Mouse (Mus musculus): ENCODE measurements around the gene Polr3h. TPM values are rescaled to one million over a fixed set of nuclear protein-coding genes. Genes with fewer than 3 reads are reported as not detected.

Polr3h gene
- total RNA-seq, 1 experiment: 83.7 TPM

DNA sequence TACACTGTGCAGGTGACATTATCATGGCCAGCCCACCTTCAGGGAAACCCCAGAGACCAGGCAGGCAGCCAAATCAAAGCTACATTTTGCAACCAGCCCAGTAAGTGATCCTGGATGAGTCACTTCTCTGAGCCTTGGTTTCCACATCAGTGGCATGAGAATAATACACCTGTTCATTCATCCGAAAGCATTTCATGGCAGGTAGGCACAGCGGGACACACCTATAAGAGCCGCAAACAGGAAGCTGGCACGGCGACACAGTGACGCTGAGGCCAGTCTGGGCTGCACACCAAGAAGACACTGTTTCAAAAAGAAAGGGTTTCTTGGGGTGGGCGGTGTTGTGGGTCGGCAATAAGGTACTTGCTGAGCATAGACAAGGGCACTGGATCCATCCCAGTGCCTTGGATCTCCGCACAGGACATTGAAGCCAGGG is 28.1 kb upstream of the Polr3h start:
- TF ChIP-seq ZC3H11A (IDR thresholded peaks at IDR 0.05; ENCODE audit: borderline replicate concordance, low read depth, low read length) (no peak), ZNF384 (IDR thresholded peaks at IDR 0.05; ENCODE audit: low read depth, low read length) (no peak), HCFC1 (IDR thresholded peaks at IDR 0.05; ENCODE audit: borderline replicate concordance, insufficient read depth, low read length) (no peak), CHD2 (IDR thresholded peaks at IDR 0.05; ENCODE audit: low read depth, low read length) (no peak)
- Histone ChIP-seq H3K36me3 (ENCODE audit: control insufficient read depth, insufficient read depth, low read length, poor library complexity, severe bottlenecking) (peaks cover 80% of the 10 kb centered on the region), H3K27ac (ENCODE audit: insufficient read depth, low read depth, low read length, poor library complexity, severe bottlenecking) (no peak overlapping the region), H3K4me1 (ENCODE audit: control insufficient read depth in 2 of 2, insufficient read depth in 2 of 2, low read length in 2 of 2, poor library complexity in 1 of 2) (peaks cover 2 to 15% of the 10 kb centered on the region in 2 experiments; a peak in 2 of 4 replicates), H3K4me3 (ENCODE audit: insufficient read depth in 1 of 2, low read depth in 1 of 2, low read length in 2 of 2, poor library complexity in 1 of 2, severe bottlenecking in 1 of 2) (no peak overlapping the region), H3K9me3 (ENCODE audit: control insufficient read depth, insufficient read depth, low read depth, low read length) (no peaks in the 10 kb centered on the region), H3K9ac (ENCODE audit: insufficient read depth, low read depth, low read length, poor library complexity, severe bottlenecking) (no peak overlapping the region)
- DNase-seq (ENCODE audit: low read depth, low spot score): no peak
- in situ Hi-C loops (cut with MboI; ENCODE audit: low sequenced_read_pairs in 2 of 2, unreplicated experiment in 2 of 2): loop anchor here in 1 of 2 experiments (5.0 kb wide), 1 partner anchor 33 kb away; the partner anchor contains the start of gene Xrcc6

DNA sequence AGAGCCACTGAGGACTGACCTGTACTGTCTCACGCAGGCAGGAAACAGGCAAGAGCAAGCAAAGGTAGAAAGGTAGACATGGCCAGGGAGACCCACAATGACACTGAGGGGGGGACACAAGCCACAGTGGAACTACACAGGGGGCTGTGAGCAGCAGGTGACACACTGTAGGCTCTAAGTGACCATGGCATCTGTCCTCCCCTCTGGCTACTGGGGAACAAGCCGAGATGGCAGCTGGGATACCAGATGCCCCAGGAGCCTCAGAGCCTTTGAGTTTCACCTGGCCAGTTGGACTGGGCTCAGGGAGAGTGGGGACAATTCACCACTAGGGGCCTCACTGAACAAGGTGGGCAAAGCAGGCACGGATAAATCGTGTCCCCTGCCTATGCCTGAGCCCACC is 26.3 kb upstream of the Polr3h start:
- TF ChIP-seq CHD2 (IDR thresholded peaks at IDR 0.05; ENCODE audit: low read depth, low read length): no peak
- TF ChIP-seq ZC3H11A (IDR thresholded peaks at IDR 0.05; ENCODE audit: borderline replicate concordance, low read depth, low read length): no peak
- TF ChIP-seq MAFK (IDR thresholded peaks at IDR 0.05; ENCODE audit: insufficient read depth, low read depth, low read length): no peak
- no peak for TF ChIP-seq ZNF384 (IDR thresholded peaks at IDR 0.05; ENCODE audit: low read depth, low read length)
- no peak for TF ChIP-seq HCFC1 (IDR thresholded peaks at IDR 0.05; ENCODE audit: borderline replicate concordance, insufficient read depth, low read length)
- H3K9ac ChIP-seq (ENCODE audit: insufficient read depth, low read depth, low read length, poor library complexity, severe bottlenecking): no peak overlapping the region

GRCm38 (mm10) chr15:81951159-81951558 is 25.1 kb upstream of the Polr3h start:
- H3K9me3 ChIP-seq (ENCODE audit: control insufficient read depth, insufficient read depth, low read depth, low read length): no peaks in the 10 kb centered on the region
- in situ Hi-C loops (cut with MboI; ENCODE audit: low sequenced_read_pairs in 2 of 2, unreplicated experiment in 2 of 2): loop anchor here in 1 of 2 experiments (5.0 kb wide), 1 partner anchor 36 kb away; the partner anchor contains the start of gene Xrcc6
- H3K4me3 ChIP-seq (ENCODE audit: insufficient read depth in 1 of 2, low read depth in 1 of 2, low read length in 2 of 2, poor library complexity in 1 of 2, severe bottlenecking in 1 of 2): no peak overlapping the region
- no peak for TF ChIP-seq ZC3H11A (IDR thresholded peaks at IDR 0.05; ENCODE audit: borderline replicate concordance, low read depth, low read length)
- no peak for TF ChIP-seq MAFK (IDR thresholded peaks at IDR 0.05; ENCODE audit: insufficient read depth, low read depth, low read length)
- TF ChIP-seq HCFC1 (IDR thresholded peaks at IDR 0.05; ENCODE audit: borderline replicate concordance, insufficient read depth, low read length): no peak
- TF ChIP-seq ZNF384 (IDR thresholded peaks at IDR 0.05; ENCODE audit: low read depth, low read length): no peak
- no peak for TF ChIP-seq CHD2 (IDR thresholded peaks at IDR 0.05; ENCODE audit: low read depth, low read length)
- no peak for DNase-seq (ENCODE audit: low read depth, low spot score)
- H3K4me1 ChIP-seq (ENCODE audit: control insufficient read depth in 2 of 2, insufficient read depth in 2 of 2, low read length in 2 of 2, poor library complexity in 1 of 2): peaks cover 0 to 10% of the 10 kb centered on the region in 2 experiments; a peak in 1 of 4 replicates
- H3K9ac ChIP-seq (ENCODE audit: insufficient read depth, low read depth, low read length, poor library complexity, severe bottlenecking): no peak overlapping the region
- no peak overlapping the region for H3K27ac ChIP-seq (ENCODE audit: insufficient read depth, low read depth, low read length, poor library complexity, severe bottlenecking)
- peaks cover 58% of the 10 kb centered on the region for H3K36me3 ChIP-seq (ENCODE audit: control insufficient read depth, insufficient read depth, low read length, poor library complexity, severe bottlenecking)

More for the DNA sequence above, 26.3 kb upstream of the Polr3h start:
- in situ Hi-C loops (cut with MboI; ENCODE audit: low sequenced_read_pairs in 2 of 2, unreplicated experiment in 2 of 2): loop anchor here in 1 of 2 experiments (5.0 kb wide), 1 partner anchor 35 kb away; the partner anchor contains the start of gene Xrcc6
- no peak for DNase-seq (ENCODE audit: low read depth, low spot score)
- Histone ChIP-seq H3K27ac (ENCODE audit: insufficient read depth, low read depth, low read length, poor library complexity, severe bottlenecking) (no peak overlapping the region), H3K4me1 (ENCODE audit: control insufficient read depth in 2 of 2, insufficient read depth in 2 of 2, low read length in 2 of 2, poor library complexity in 1 of 2) (peaks cover 0 to 12% of the 10 kb centered on the region in 2 experiments; a peak in 2 of 4 replicates), H3K36me3 (ENCODE audit: control insufficient read depth, insufficient read depth, low read length, poor library complexity, severe bottlenecking) (peaks cover 67% of the 10 kb centered on the region), H3K9me3 (ENCODE audit: control insufficient read depth, insufficient read depth, low read depth, low read length) (no peaks in the 10 kb centered on the region), H3K4me3 (ENCODE audit: insufficient read depth in 1 of 2, low read depth in 1 of 2, low read length in 2 of 2, poor library complexity in 1 of 2, severe bottlenecking in 1 of 2) (no peak overlapping the region)

DNA sequence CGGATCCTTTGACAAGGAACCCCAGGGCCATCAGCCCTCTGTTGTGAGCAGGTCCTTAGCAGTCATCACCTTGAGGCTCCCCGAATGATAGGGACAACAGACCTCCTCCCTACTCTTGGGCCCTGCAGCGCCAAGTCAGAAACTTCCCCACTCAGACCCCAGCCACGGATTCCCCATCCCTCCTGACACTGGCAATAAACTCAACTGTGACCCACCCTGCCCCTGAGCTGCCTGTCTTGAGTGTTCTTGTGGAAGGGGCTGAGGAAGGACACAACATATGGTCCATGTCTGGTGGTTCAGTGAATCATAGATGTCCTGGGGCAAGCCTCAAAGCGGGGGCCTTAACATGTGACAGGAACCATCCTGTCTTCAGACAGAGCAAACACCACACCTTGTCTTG is 24.7 kb upstream of the Polr3h start:
- in situ Hi-C loops (cut with MboI; ENCODE audit: low sequenced_read_pairs in 2 of 2, unreplicated experiment in 2 of 2): loop anchor here in 1 of 2 experiments (5.0 kb wide), 1 partner anchor 37 kb away; the partner anchor contains the start of gene Xrcc6
- no peak overlapping the region for H3K27ac ChIP-seq (ENCODE audit: insufficient read depth, low read depth, low read length, poor library complexity, severe bottlenecking)
- H3K4me3 ChIP-seq (ENCODE audit: insufficient read depth in 1 of 2, low read depth in 1 of 2, low read length in 2 of 2, poor library complexity in 1 of 2, severe bottlenecking in 1 of 2): no peak overlapping the region
- no peaks in the 10 kb centered on the region for H3K9me3 ChIP-seq (ENCODE audit: control insufficient read depth, insufficient read depth, low read depth, low read length)
- no peak for TF ChIP-seq HCFC1 (IDR thresholded peaks at IDR 0.05; ENCODE audit: borderline replicate concordance, insufficient read depth, low read length)
- no peak for TF ChIP-seq CHD2 (IDR thresholded peaks at IDR 0.05; ENCODE audit: low read depth, low read length)
- TF ChIP-seq ZNF384 (IDR thresholded peaks at IDR 0.05; ENCODE audit: low read depth, low read length): no peak
- no peak for TF ChIP-seq ZC3H11A (IDR thresholded peaks at IDR 0.05; ENCODE audit: borderline replicate concordance, low read depth, low read length)
- TF ChIP-seq MAFK (IDR thresholded peaks at IDR 0.05; ENCODE audit: insufficient read depth, low read depth, low read length): no peak
- H3K9ac ChIP-seq (ENCODE audit: insufficient read depth, low read depth, low read length, poor library complexity, severe bottlenecking): no peak overlapping the region
- DNase-seq (ENCODE audit: low read depth, low spot score): no peak
- peaks cover 0 to 10% of the 10 kb centered on the region in 2 experiments; a peak in 1 of 4 replicates for H3K4me1 ChIP-seq (ENCODE audit: control insufficient read depth in 2 of 2, insufficient read depth in 2 of 2, low read length in 2 of 2, poor library complexity in 1 of 2)
- peaks cover 54% of the 10 kb centered on the region for H3K36me3 ChIP-seq (ENCODE audit: control insufficient read depth, insufficient read depth, low read length, poor library complexity, severe bottlenecking)

Measured in ES-E14 (cell line).